Mouse (Mus musculus) embryonic facial prominence, embryonic 10.5 days (tissue): ENCODE data around the gene Ubr4. TPM values are rescaled to one million over a fixed set of nuclear protein-coding genes. Genes with fewer than 3 reads are reported as not detected.

Experiments used
- DNase-seq: peaks from one replicate; pipeline ENCODE4 v3.0.0-alpha.2; 2017; ENCODE audit warnings: low spot score
- H3K27ac ChIP-seq: fragments of 300-500 bp; sonication (generic); replicated peaks from 2 replicates; pipeline ENCODE4 v1.5.1; 2016; ENCODE audit warnings: mild to moderate bottlenecking
- H3K27me3 ChIP-seq: fragments of 300-500 bp; sonication (generic); replicated peaks from 2 replicates; pipeline ENCODE4 v1.6.1; 2016; ENCODE audit warnings: low read depth, mild to moderate bottlenecking; ENCODE audit not compliant: poor library complexity, severe bottlenecking
- H3K36me3 ChIP-seq: fragments of 300-500 bp; sonication (generic); replicated peaks from 2 replicates; pipeline ENCODE4 v1.6.1; 2016; ENCODE audit warnings: mild to moderate bottlenecking, moderate library complexity
- H3K4me1 ChIP-seq: fragments of 300-500 bp; sonication (generic); 2 replicates; pipeline ENCODE4 v1.6.1; 2016
- H3K4me3 ChIP-seq: fragments of 300-500 bp; sonication (generic); 2 replicates; pipeline ENCODE4 v1.5.1; 2016; ENCODE audit warnings: mild to moderate bottlenecking, moderate library complexity
- H3K9me3 ChIP-seq: fragments of 300-500 bp; sonication (generic); 2 replicates; pipeline ENCODE4 v1.6.1; 2016; ENCODE audit warnings: mild to moderate bottlenecking
- WGBS: fragments of 180-500 bp; shearing (Covaris S2); methylation state at CpG from one replicate; pipeline ENCODE4 v1.1.7; 2016; 5-methylcytosine and 5-hydroxymethylcytosine counted together
- microRNA-seq: library from miRNA; unstranded; fragments of <30 nt; microRNA quantifications from one replicate; pipeline ENCODE4, GENCODE M21; 2017
- polyA plus RNA-seq: library from polyadenylated mRNA; unstranded; fragments of >200 nt; fragmentation: Nextera tagmentation; extraction: Ambion mirVana; gene quantifications from 2 replicates; pipeline ENCODE4 v1.2.1, GENCODE M21; 2016

Ubr4 gene
- polyA plus RNA-seq, 1 experiment from 2014 or later, result 60.5 TPM

- Histone ChIP-seq H3K9me3 (no peaks in the 10 kb centered on the region), H3K36me3 (no peaks in the 10 kb centered on the region), H3K27ac (no peak overlapping the region), H3K4me1 (peaks cover 21% of the 10 kb centered on the region), H3K4me3 (no peak overlapping the region), H3K27me3 (0 out of 2 replicates have a peak, but pooled peaks cover 8% of the 10 kb centered on the region)
- DNase-seq, result no peak
- WGBS, result 90% methylated on average over 9 of the region's 9 CpGs
These were observed 184.3 kb downstream of the Ubr4 start for GRCm38 (mm10) chr4:139536706-139537105.

Small RNAs within 50 kb of the gene (microRNA-seq; reads per million reads assigned to microRNA genes)
- gene Gm24245 (8.8 reads per million, percentile 20 among the genes with 10 or more reads in this experiment), gene Gm25732 (1.2 reads per million)

Other genes starting within 250 kb of the Ubr4 start
- 431 and 444 TPM in 2 replicates for gene Minos1, start 221.5 kb upstream of the Ubr4 start, polyA plus RNA-seq
- 388 and 409 TPM in 2 replicates for gene Capzb, start 159.7 kb upstream of the Ubr4 start, polyA plus RNA-seq
- gene Pqlc2, start 41.9 kb upstream of the Ubr4 start, polyA plus RNA-seq, result 17.5 and 17.7 TPM in 2 replicates
- 141 and 158 TPM in 2 replicates for gene Akr7a5, start 41.9 kb upstream of the Ubr4 start, polyA plus RNA-seq
- gene Mrto4, start within 50 bp of the Ubr4 start, polyA plus RNA-seq, result 180 and 187 TPM in 2 replicates
- gene Emc1, start within 50 bp of the Ubr4 start, polyA plus RNA-seq, result 30.3 and 33.1 TPM in 2 replicates
- 4.2 and 4.3 TPM in 2 replicates for gene Iffo2, start 177.9 kb downstream of the Ubr4 start, polyA plus RNA-seq